Mouse (Mus musculus): ENCODE measurements at regions not wholly inside any gene's neighbourhood (a gene's known extent, or its start where the extent isn't known, plus 50 kb on each side); places are given as distances from the start of the nearest gene placed in this dataset.

DNA sequence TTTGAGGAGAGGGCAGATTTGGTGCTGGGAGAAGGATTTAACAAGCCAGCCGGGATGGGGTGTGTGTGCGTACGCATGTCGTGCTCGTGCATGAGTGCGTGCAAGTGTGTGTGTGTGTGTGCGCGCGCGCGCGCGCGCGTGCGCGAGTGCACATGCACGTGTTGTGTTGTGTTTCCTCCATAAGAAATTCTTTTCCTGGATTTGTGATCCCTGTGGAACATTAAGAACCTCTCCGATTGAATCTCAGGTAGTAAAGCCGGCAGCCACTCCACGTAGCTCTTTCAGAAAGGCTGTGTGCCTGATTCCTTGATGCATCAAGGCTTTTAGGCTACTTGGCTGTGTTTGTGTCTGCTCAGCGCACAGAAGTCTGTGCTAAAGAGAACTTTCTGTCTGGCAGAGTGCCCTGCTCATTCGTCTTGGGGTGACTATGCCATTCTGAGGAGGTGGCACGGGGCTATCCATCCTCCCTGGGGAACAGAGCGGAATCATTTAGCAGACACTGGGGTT, 62.7 kb upstream of the Sox4 start:
- no peak for DNase-seq

DNA sequence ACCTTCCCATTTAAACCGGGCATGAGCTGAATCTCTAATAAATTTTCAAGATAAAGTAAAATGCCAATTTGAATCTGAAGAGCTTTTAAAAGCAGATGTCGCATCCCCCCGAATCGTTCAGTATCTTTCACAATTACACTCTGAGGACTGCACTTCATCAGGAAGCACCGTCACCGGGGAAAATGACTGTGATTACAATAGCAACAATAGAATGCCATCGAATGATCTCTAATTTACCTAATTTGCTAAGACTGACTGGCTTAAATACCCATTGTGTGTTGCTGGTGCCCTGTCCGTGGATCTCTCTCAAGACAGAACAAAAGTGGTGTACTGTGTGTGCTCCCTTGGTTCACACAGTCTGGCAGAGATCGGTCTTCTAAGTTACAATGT, 62.1 kb upstream of the Sox4 start:
- no peak for DNase-seq

DNA sequence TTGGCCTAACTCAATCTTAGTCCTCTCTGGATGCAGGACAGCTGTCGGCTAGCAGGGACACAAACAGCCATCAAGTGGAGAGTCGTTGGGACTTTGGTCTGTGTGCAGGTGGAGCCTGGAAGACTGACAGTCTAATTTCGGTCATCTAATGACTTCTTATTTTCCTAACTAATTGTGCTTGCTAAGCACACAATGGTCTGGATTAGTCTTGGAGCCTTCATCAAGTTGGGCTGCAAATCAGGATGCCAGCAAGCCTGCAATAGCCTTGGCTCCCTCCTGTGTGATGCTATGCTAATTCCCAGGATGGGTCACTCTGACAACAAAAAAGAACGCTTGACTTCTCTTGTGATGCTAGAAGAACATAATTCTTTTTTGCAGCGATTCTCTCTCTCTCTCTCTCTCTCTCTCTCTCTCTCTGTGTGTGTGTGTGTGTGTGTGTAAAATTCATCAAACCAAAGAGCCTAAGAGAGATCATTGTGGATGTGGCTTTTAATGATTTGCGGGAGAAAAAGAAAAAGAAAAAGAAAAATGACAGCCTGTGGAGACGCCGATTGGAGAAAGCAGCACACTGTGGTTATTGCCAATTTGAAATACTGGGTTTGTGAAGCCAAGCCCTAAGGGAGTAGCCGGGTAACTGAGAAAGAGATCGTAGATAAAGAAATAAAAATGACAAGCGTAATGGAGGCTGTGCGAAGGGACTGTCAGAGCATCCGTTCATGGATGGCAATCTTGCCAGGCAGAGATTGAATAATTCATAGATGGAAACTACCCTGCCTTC, 61.5 kb upstream of the Sox4 start:
- no peak for DNase-seq

DNA sequence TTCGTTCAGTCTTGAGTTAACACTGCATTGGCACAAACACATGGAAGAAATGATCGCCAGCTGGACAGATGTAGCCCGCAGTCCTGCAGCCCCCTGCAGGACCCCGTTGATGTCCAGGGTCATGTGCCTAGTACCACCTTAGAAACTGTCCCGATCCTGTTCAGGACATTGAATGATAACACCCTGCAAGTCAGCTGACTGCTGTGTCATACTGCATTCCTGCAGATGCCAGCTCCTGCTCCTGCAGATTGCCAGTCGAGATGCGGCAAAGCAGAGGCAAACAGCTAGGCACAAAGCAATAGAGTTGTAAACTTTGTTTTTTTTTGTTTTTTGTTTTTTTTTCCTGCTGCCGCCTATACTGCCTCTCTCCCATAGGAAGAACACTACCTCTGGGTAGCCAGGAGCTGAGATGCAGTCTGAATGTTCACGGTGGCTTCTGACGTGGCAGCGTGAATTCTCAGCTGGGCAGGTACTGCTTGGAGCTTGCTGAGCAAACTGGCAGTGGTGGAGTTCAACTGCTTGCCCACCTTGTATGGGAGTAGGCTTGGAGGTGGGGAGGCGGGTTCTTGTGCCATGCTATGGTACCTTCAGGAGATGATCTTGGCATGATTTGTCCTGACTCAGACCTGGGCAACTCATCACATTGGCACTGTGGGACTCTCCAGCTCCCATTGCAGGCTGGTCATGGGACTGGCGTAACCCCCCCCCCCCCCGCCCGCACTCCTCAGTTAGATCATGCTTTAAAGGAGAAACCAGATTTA, 60.7 kb upstream of the Sox4 start:
- no peak for DNase-seq

DNA sequence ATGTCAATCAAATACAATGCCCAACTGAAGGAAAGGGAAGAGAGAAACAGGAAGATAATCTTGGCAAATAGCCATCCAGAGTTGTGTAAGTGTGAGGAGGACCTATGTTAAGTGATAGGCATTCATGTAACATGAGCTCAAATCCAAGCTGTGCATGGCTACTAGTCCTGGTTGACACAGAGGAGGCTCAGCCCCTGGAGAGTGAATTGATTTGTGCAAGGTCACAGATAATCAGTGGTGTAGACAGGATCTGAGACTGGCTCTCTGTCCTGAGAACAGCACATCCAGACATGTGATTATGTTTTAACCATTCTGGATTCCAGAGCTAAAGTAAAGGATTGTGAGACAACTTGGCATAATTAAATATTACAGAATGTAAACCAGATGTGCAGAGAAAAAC, 53.0 kb upstream of the Sox4 start:
- DNase-seq, result no peak
